Mouse (Mus musculus) layer of hippocampus, adult 8-10 months (tissue): ENCODE data around the gene Gm14401. TPM values are rescaled to one million over a fixed set of nuclear protein-coding genes. Genes with fewer than 3 reads are reported as not detected.
A peak's percentile ranks its signal among the peaks of the same experiment; 100 is the strongest.
"Not testable (repeated sequence)": the region's sequence is repeated elsewhere in the genome, so short reads cannot be mapped to it uniquely, and the experiment has no call there.

Experiments used
- DNase-seq, 2 experiments: peaks; one replicate each; pipeline ENCODE4 v3.0.0; 2022; ENCODE audit warnings: low spot score in 2 of 2
- total RNA-seq, 4 experiments: library from RNA; stranded (reverse); gene quantifications; 2 replicates each; pipeline ENCODE4 v1.2.4; 2022

The Gm14401 gene
- total RNA-seq: 1 to 10 TPM in 1 of 4 experiments, under 1 TPM in 3; 0.35 to 1.9 (median 0.70) TPM

GRCm38 (mm10) chr2:177073432-177074423 is at the start of gene Gm14401:
TSS of gene Gm14401 (plus strand) at chr2:177074320.
- peak in 1 of 2 experiments; percentile 1 for DNase-seq

- not testable (repeated sequence) for DNase-seq
These were observed 1.3 kb upstream of the Gm14401 start for GRCm38 (mm10) chr2:177072807-177073206.

- DNase-seq: not testable (repeated sequence)
These were observed 895 bp downstream of the Gm14401 start for GRCm38 (mm10) chr2:177075015-177075414.

GRCm38 (mm10) chr2:177079866-177080265 is 5.7 kb downstream of the Gm14401 start:
- DNase-seq: not testable (repeated sequence)

GRCm38 (mm10) chr2:177109086-177109485 is 35.0 kb downstream of the Gm14401 start:
- DNase-seq: not testable (repeated sequence)

GRCm38 (mm10) chr2:177129097-177129496 is 55.0 kb downstream of the Gm14401 start:
- DNase-seq: peak; percentile 2 to 4

Other genes starting within 250 kb of the Gm14401 start
- not detected for gene Gm14408, start 243.2 kb upstream of the Gm14401 start, total RNA-seq
- 10 to 100 TPM; 15.6 to 21.7 (median 18.1) TPM for gene Gm14296, start 146.5 kb upstream of the Gm14401 start, total RNA-seq
- 10 to 100 TPM; 53.0 to 74.0 (median 63.1) TPM for gene Gm14419, start 73.4 kb upstream of the Gm14401 start, total RNA-seq
- gene Gm14410, start 132.1 kb downstream of the Gm14401 start, total RNA-seq: 10 to 100 TPM; 49.0 to 84.5 (median 61.6) TPM
- gene Gm14409, start 192.7 kb downstream of the Gm14401 start, total RNA-seq: 1 to 10 TPM; 2.0 to 2.7 (median 2.4) TPM
- 1 to 10 TPM; 4.4 to 6.3 (median 4.9) TPM for gene Gm14412, start 250.0 kb downstream of the Gm14401 start, total RNA-seq